ENCODE assay signal across 14 mouse cellular contexts in the genomic region with DNA sequence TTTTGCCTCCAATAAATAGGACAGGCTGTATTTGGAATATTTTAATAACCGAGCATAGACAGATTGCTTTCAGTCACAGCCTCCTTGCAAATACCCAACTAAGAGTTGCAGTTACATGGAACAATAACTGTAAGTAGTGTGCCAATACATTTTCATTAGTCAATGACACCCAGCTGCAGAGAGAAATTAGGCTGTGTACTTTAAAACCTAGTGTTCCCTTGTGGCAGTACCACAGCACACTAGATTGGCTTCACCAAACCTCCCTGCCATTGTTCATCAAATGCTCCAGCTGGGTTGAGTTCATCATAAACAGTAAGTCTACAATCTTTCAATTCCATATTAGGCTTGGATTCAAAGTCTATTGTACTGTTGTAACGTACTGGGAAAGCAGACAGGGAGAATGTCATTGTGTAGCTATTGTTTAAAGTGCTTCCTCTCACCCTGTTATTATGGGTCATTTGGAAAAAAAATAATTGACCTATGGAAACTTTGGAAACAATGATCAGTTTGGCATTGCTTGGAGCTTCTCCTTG.
"Had no signal": no experiment of that assay in that cellular context is flagged by ENCODE, and none has a peak within 500 bp of the region (broad histone marks: within the 10 kb centered on the region; RNA-seq: fewer than 3 reads in every experiment).

No protein-coding gene starts in this region.

- H3K4me1 ChIP-seq: liver, embryonic 13.5 days; stomach, embryonic 15.5 days had no signal

- H3K4me3 ChIP-seq: left cerebral cortex, adult 2 months; liver, embryonic 13.5 days; stomach, embryonic 15.5 days had no signal

- DNase-seq: kidney, adult 9 months; kidney, postnatal 14 days; kidney, postnatal 4 days; layer of hippocampus, postnatal 36 days; liver, embryonic 13.5 days; lung, adult 2 months; lung, postnatal 14 days; lung, postnatal 4 days; midbrain, embryonic 14.5 days; right cerebral cortex, postnatal 4 days; thymus, postnatal 25 days had no signal

- H3K9ac ChIP-seq: liver, embryonic 13.5 days; stomach, embryonic 15.5 days had no signal

- H3K36me3 ChIP-seq: liver, embryonic 13.5 days; stomach, embryonic 15.5 days had no signal

- H3K9me3 ChIP-seq: liver, embryonic 13.5 days; stomach, embryonic 15.5 days had no signal

- H3K27me3 ChIP-seq: liver, embryonic 13.5 days; stomach, embryonic 15.5 days had no signal

- H3K4me2 ChIP-seq: liver, embryonic 13.5 days; midbrain, embryonic 11.5 days; stomach, embryonic 15.5 days had no signal

- H3K27ac ChIP-seq: left cerebral cortex, adult 2 months; liver, embryonic 13.5 days; stomach, embryonic 15.5 days had no signal
